Mouse (Mus musculus): ENCODE measurements around the gene Sgsm2. TPM values are rescaled to one million over a fixed set of nuclear protein-coding genes. Genes with fewer than 3 reads are reported as not detected.

Sgsm2 gene
- total and polyA plus RNA-seq, 3 experiments, result 5.1 to 8.3 (median 5.3) TPM

DNA sequence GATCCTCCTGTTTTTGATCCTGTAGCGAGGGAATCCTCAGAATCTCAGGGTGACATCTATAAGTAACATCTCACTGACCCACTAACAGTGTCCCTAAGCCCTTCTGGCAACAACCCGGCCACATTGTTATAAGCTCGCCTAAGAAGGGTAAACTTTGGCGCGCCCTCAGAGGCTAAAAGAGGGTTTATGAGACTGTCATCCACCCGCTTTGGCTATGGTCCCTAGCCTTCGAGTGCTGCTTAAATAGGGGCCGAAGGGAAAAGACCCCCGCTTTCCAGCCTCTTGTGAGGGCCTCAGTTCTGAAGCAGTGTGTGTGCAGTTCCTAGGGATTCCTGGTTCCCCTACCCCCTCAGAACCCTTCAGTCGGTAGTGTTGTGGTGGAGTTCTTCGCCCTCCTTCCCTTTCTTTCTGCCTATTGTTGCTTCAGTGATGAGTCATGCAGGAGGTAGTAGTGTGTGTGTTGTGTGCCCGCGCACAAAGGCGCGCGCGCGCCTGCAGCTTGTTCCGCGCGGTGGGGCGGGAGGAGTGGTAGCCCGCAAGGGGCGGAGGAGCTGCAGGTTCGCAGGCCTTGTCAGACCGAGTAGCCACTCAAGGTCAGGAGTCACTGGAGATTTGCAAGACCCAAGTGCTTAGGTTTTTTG is 64.2 kb downstream of the Sgsm2 start:
- Histone ChIP-seq H3K9ac (ENCODE audit: low read depth, low read length) (peak overlapping the region; percentile 55), H3K4me3 (peak overlapping the region; percentile 99), H3K27ac (peak overlapping the region; percentile 98), H3K79me2 (replicated peaks; ENCODE audit: control insufficient read depth, insufficient read depth, low read length) (peaks cover 5% of the 10 kb centered on the region; the same call in 1 of the 2 replicates), H3K36me3 (ENCODE audit: control insufficient read depth, insufficient read depth, low read length) (no peaks in the 10 kb centered on the region), H3K27me3 (ENCODE audit: control insufficient read depth, insufficient read depth, low read length) (no peaks in the 10 kb centered on the region), H3K4me1 (ENCODE audit: control insufficient read depth, insufficient read depth, low read length) (peaks cover 23% of the 10 kb centered on the region)
- 1% methylated on average over 26 of the region's 26 CpGs for WGBS
- TF ChIP-seq POLR2A (IDR thresholded peaks at IDR 0.05; ENCODE audit: insufficient read depth, low read depth, low read length) (no peak), EP300 (IDR thresholded peaks at IDR 0.05; ENCODE audit: insufficient read depth, low read depth, low read length) (no peak), CTCF (IDR thresholded peaks at IDR 0.05) (no peak)
- intact Hi-C loops (cut with DNase I), result loop anchor here (5.0 to 10.0 kb wide), 3 partner anchors 185 to 630 kb away; partner anchors contain the start of genes Cluh, Hic1 and Tlcd2
- DNase-seq, result peak; percentile 69 to 79

- TF ChIP-seq POLR2A (IDR thresholded peaks at IDR 0.05; ENCODE audit: insufficient read depth, low read depth, low read length), result peak; percentile 92
- TF ChIP-seq CTCF (IDR thresholded peaks at IDR 0.05), result no peak
- peak; percentile 50; the same call in 1 of the 2 replicates for TF ChIP-seq EP300 (IDR thresholded peaks at IDR 0.05; ENCODE audit: insufficient read depth, low read depth, low read length)
- Histone ChIP-seq H3K9ac (ENCODE audit: low read depth, low read length) (peak overlapping the region; percentile 95), H3K27me3 (ENCODE audit: control insufficient read depth, insufficient read depth, low read length) (no peaks in the 10 kb centered on the region), H3K27ac (peak overlapping the region; percentile 98), H3K36me3 (ENCODE audit: control insufficient read depth, insufficient read depth, low read length) (no peaks in the 10 kb centered on the region), H3K79me2 (replicated peaks; ENCODE audit: control insufficient read depth, insufficient read depth, low read length) (peaks cover 5% of the 10 kb centered on the region; the same call in 1 of the 2 replicates), H3K4me1 (ENCODE audit: control insufficient read depth, insufficient read depth, low read length) (peaks cover 20% of the 10 kb centered on the region), H3K4me3 (peak overlapping the region; percentile 99)
- WGBS, result under 1% methylated on average over 61 of the region's 61 CpGs
- DNase-seq, result peak; percentile 100
- intact Hi-C loops (cut with DNase I), result loop anchor here (1.0 to 10.0 kb wide), 5 partner anchors 7 to 630 kb away; partner anchors contain the start of genes Cluh, Hic1, Pafah1b1 and Tlcd2
Measured at GRCm38 (mm10) chr11:74831606-74832451, 65.0 kb downstream of the Sgsm2 start.

DNA sequence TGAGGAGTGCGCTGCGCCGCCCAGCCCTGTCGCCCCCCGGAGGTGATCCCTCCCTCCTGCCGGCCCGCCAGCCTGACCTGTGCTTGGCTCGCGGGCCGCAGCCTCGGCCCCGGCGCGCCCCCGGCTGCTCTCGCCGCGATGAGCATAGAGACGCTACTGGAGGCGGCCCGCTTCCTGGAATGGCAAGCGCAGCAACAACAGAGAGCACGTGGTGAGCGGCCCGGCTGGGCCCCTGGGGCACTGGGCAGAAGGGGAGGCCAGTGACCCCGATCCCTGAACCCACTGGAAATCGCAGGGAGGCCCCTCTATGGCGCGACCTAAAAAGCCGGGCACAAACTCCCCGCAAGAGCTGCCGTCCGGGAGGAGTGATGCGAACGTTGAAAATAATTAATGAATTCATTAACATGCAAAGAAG is 65.7 kb downstream of the Sgsm2 start:
- under 1% methylated on average over 35 of the region's 35 CpGs for WGBS

GRCm38 (mm10) chr11:74830256-74831161 is 66.4 kb downstream of the Sgsm2 start, which contains the start of gene Mnt:
Mnt (plus strand) TSS chr11:74830920.
- Histone ChIP-seq H3K36me3 (ENCODE audit: control insufficient read depth, insufficient read depth, low read length) (no peaks in the 10 kb centered on the region), H3K27ac (peak within 1 kb of the TSS; percentile 98), H3K27me3 (ENCODE audit: control insufficient read depth, insufficient read depth, low read length) (no peaks in the 10 kb centered on the region), H3K4me3 (peak within 1 kb of the TSS; percentile 99), H3K9ac (ENCODE audit: low read depth, low read length) (peak within 1 kb of the TSS; percentile 95), H3K79me2 (replicated peaks; ENCODE audit: control insufficient read depth, insufficient read depth, low read length) (no peaks in the 10 kb centered on the region), H3K4me1 (ENCODE audit: control insufficient read depth, insufficient read depth, low read length) (peaks cover 23% of the 10 kb centered on the region)
- peak; percentile 98 to 100 for DNase-seq
- peak; percentile 36 for TF ChIP-seq CTCF (IDR thresholded peaks at IDR 0.05)
- TF ChIP-seq POLR2A (IDR thresholded peaks at IDR 0.05; ENCODE audit: insufficient read depth, low read depth, low read length), result peak; percentile 79
- no peak for TF ChIP-seq EP300 (IDR thresholded peaks at IDR 0.05; ENCODE audit: insufficient read depth, low read depth, low read length)
- intact Hi-C loops (cut with DNase I), result loop anchor here (1.0 to 10.0 kb wide), 5 partner anchors 9 to 632 kb away; partner anchors contain the start of genes Cluh, Hic1, Pafah1b1 and Tlcd2
- 1% methylated on average over 70 of the region's 70 CpGs for WGBS

More for the DNA sequence above, 65.7 kb downstream of the Sgsm2 start:
- Histone ChIP-seq H3K27me3 (ENCODE audit: control insufficient read depth, insufficient read depth, low read length) (no peaks in the 10 kb centered on the region), H3K79me2 (replicated peaks; ENCODE audit: control insufficient read depth, insufficient read depth, low read length) (peaks cover 2% of the 10 kb centered on the region; the same call in 1 of the 2 replicates), H3K4me3 (peak overlapping the region; percentile 99), H3K36me3 (ENCODE audit: control insufficient read depth, insufficient read depth, low read length) (no peaks in the 10 kb centered on the region), H3K4me1 (ENCODE audit: control insufficient read depth, insufficient read depth, low read length) (peaks cover 20% of the 10 kb centered on the region), H3K27ac (peak overlapping the region; percentile 98), H3K9ac (ENCODE audit: low read depth, low read length) (peak overlapping the region; percentile 95)
- peak; percentile 70 to 73 for DNase-seq
- TF ChIP-seq EP300 (IDR thresholded peaks at IDR 0.05; ENCODE audit: insufficient read depth, low read depth, low read length) (no peak), POLR2A (IDR thresholded peaks at IDR 0.05; ENCODE audit: insufficient read depth, low read depth, low read length) (no peak), CTCF (IDR thresholded peaks at IDR 0.05) (no peak)
- intact Hi-C loops (cut with DNase I), result loop anchor here (1.0 to 10.0 kb wide), 5 partner anchors 8 to 631 kb away; partner anchors contain the start of genes Cluh, Hic1, Pafah1b1 and Tlcd2

- H3K4me1 ChIP-seq (ENCODE audit: control insufficient read depth, insufficient read depth, low read length), result peaks cover 21% of the 10 kb centered on the region
- no peaks in the 10 kb centered on the region for H3K79me2 ChIP-seq (replicated peaks; ENCODE audit: control insufficient read depth, insufficient read depth, low read length)
- H3K27me3 ChIP-seq (ENCODE audit: control insufficient read depth, insufficient read depth, low read length), result no peaks in the 10 kb centered on the region
- no peaks in the 10 kb centered on the region for H3K36me3 ChIP-seq (ENCODE audit: control insufficient read depth, insufficient read depth, low read length)
- H3K4me3 ChIP-seq, result peak overlapping the region; percentile 99
- TF ChIP-seq EP300 (IDR thresholded peaks at IDR 0.05; ENCODE audit: insufficient read depth, low read depth, low read length) (no peak), CTCF (IDR thresholded peaks at IDR 0.05) (peak; percentile 62), POLR2A (IDR thresholded peaks at IDR 0.05; ENCODE audit: insufficient read depth, low read depth, low read length) (0 out of 2 replicates have a peak, but pooled peaks have one; percentile 36)
- peak; percentile 85 to 91 for DNase-seq
- intact Hi-C loops (cut with DNase I), result loop anchor here (2.0 to 10.0 kb wide), 5 partner anchors 15 to 632 kb away; partner anchors contain the start of genes Cluh, Hic1, Pafah1b1 and Tlcd2
- whole genome bisulfite sequencing, result under 1% methylated on average over 20 of the region's 20 CpGs
- peak overlapping the region; percentile 48 for H3K9ac ChIP-seq (ENCODE audit: low read depth, low read length)
- peak overlapping the region; percentile 98 for H3K27ac ChIP-seq
Measured at GRCm38 (mm10) chr11:74829812-74830211, 67.0 kb downstream of the Sgsm2 start.
